Comparison of ENCODE assay signal across 10 mouse cellular contexts in genomic region chr3:104994415-104994841, GRCm38 (mm10). TPM values are rescaled to one million over a fixed set of nuclear protein-coding genes. Genes with fewer than 3 reads are reported as not detected.
DNase-seq lines count a peak whose midpoint lies in the region; ATAC-seq and TF ChIP-seq lines count a peak whose summit lies in the region.
"Had no signal": no experiment of that assay in that cellular context is flagged by ENCODE, and none has a peak within 500 bp of the region (broad histone marks: within the 10 kb centered on the region; RNA-seq: fewer than 3 reads in every experiment).

No protein-coding gene starts in this region.

- H3K36me3 ChIP-seq in heart, adult 2 months (ENCODE audit: control insufficient read depth, insufficient read depth, low read length), result no peaks in the 10 kb centered on the region
- H3K36me3 ChIP-seq in heart, embryonic 15.5 days, result no peaks in the 10 kb centered on the region

- H3K27me3 ChIP-seq in heart, adult 2 months (ENCODE audit: control insufficient read depth, insufficient read depth, low read length), result no peaks in the 10 kb centered on the region
- no peaks in the 10 kb centered on the region for H3K27me3 ChIP-seq in heart, embryonic 15.5 days

- H3K4me3 ChIP-seq in heart, adult 2 months, result no peak overlapping the region
- no peak overlapping the region for H3K4me3 ChIP-seq in heart, embryonic 15.5 days

- H3K4me1 ChIP-seq in heart, adult 2 months (ENCODE audit: control insufficient read depth, insufficient read depth, low read length), result peaks cover 12% of the 10 kb centered on the region
- H3K4me1 ChIP-seq in heart, embryonic 15.5 days (replicated peaks), result peaks cover 49% of the 10 kb centered on the region

- ATAC-seq in heart, embryonic 15.5 days (replicated peaks; ENCODE audit: insufficient number of reproducible peaks, insufficient read depth, low FRiP score, low read depth), result no peak
- no peak for ATAC-seq in megakaryocyte progenitor cell, adult 5-6 weeks (replicated peaks; ENCODE audit: poor library complexity)

- intact Hi-C loops in heart, adult 2 months (cut with DNase I), result loop anchor here (5.0 kb wide), 1 partner anchor 282 kb away; no protein-coding TSS in a partner anchor
- intact Hi-C loops in heart, postnatal 36 days (cut with DNase I), result loop anchor here (10.0 kb wide), 1 partner anchor 170 kb away; no protein-coding TSS in a partner anchor
- intact Hi-C loops in left cerebral cortex, postnatal 10 days (cut with DNase I), result no loop called here

- no peak for TF ChIP-seq POLR2A in heart, adult 2 months (IDR thresholded peaks at IDR 0.05; ENCODE audit: insufficient read depth, low read depth, low read length)

- no peaks in the 10 kb centered on the region for H3K79me2 ChIP-seq in heart, adult 2 months (replicated peaks; ENCODE audit: control insufficient read depth, insufficient read depth, low read length)

- no peak for TF ChIP-seq EP300 in heart, adult 2 months (IDR thresholded peaks at IDR 0.05; ENCODE audit: insufficient read depth, low read depth, low read length)

- H3K27ac ChIP-seq in heart, adult 2 months, result peak overlapping the region; percentile 63
- H3K27ac ChIP-seq in heart, embryonic 15.5 days, result peak overlapping the region; percentile 51

- TF ChIP-seq CTCF in heart, adult 2 months (IDR thresholded peaks at IDR 0.05), result no peak

- DNase-seq in heart, adult 2 months, result no peak
- DNase-seq in heart, postnatal 36 days, result no peak
- peak; percentile 61 for DNase-seq in Muller cell, postnatal 12 days (ENCODE audit: inconsistent ontology term)
- peak; percentile 82 for DNase-seq in lung, postnatal 36 days
- DNase-seq in thymus, adult 18-20 months, result no peak
- DNase-seq in left cerebral cortex, postnatal 10 days (ENCODE audit: extremely low spot score in 1 of 2, low spot score in 2 of 2), result no peak
- DNase-seq: gastrocnemius, postnatal 25 days had no signal

- no peak overlapping the region for H3K4me2 ChIP-seq in heart, embryonic 15.5 days
- H3K4me2 ChIP-seq: liver, embryonic 11.5 days had no signal

- H3K9ac ChIP-seq in heart, adult 2 months (ENCODE audit: low read depth, low read length), result no peak overlapping the region; the same call in 1 of the 2 replicates
- no peak overlapping the region for H3K9ac ChIP-seq in heart, embryonic 15.5 days

- 62% methylated on average over 3 of the region's 3 CpGs for WGBS in heart, adult 2 months
- WGBS in heart, embryonic 15.5 days, result 55% methylated on average over 3 of the region's 3 CpGs

- H3K9me3 ChIP-seq in heart, embryonic 15.5 days (replicated peaks), result no peaks in the 10 kb centered on the region

RNA-seq across cellular contexts. Expression of gene Wnt2b, which starts 32.7 kb away (rescaled TPM):
- total RNA-seq in heart, adult 2 months (2021), result under 1 TPM; 0.76 to 0.77 TPM
- polyA plus RNA-seq in heart, adult 2 months (2012; rRNA removed), result 0.51 and 0.94 TPM in 2 replicates
- total RNA-seq in heart, postnatal 36 days (2021), result 1 to 10 TPM; 1.1 to 1.8 TPM
- 1.3 and 2.0 TPM in 2 replicates for polyA plus RNA-seq in heart, embryonic 15.5 days (2015; fragmentation: Nextera tagmentation; extraction: Ambion mirVana)
- total RNA-seq in megakaryocyte progenitor cell, adult 5-6 weeks (2015), result not detected in 2 replicates
- not detected in 2 replicates for total RNA-seq in megakaryocyte progenitor cell, adult 5-6 weeks (2017)
- 1 to 10 TPM; 2.2 to 3.0 TPM for total RNA-seq in left cerebral cortex, postnatal 10 days (2021)

RNA-seq across cellular contexts. Expression of gene Cttnbp2nl, which starts 58.5 kb away (rescaled TPM):
- 10 to 100 TPM; 15.3 to 20.9 TPM for total RNA-seq in heart, adult 2 months (2021)
- 3.9 and 4.1 TPM in 2 replicates for polyA plus RNA-seq in heart, adult 2 months (2012; rRNA removed)
- 10 to 100 TPM; 18.9 to 19.6 TPM for total RNA-seq in heart, postnatal 36 days (2021)
- polyA plus RNA-seq in heart, embryonic 15.5 days (2015; fragmentation: Nextera tagmentation; extraction: Ambion mirVana), result 21.6 and 22.7 TPM in 2 replicates
- 0.17 and 0.39 TPM in 2 replicates for total RNA-seq in megakaryocyte progenitor cell, adult 5-6 weeks (2015)
- 0.07 TPM in 1 of 2 replicates, not detected in the other for total RNA-seq in megakaryocyte progenitor cell, adult 5-6 weeks (2017)
- 10 to 100 TPM; 38.7 to 42.7 TPM for total RNA-seq in left cerebral cortex, postnatal 10 days (2021)

Comparison
In these comparisons a context has a peak if more than half of its experiments do, and no peak if none do; other contexts are left out.
1. DNase-seq: peak in Muller cell, postnatal 12 days (single experiment) and lung, postnatal 36 days (single experiment); none in heart, adult 2 months (0 of 2), heart, postnatal 36 days (0 of 2), thymus, adult 18-20 months (0 of 2) and left cerebral cortex, postnatal 10 days (0 of 2).
2. RNA of gene Cttnbp2nl, which starts 58.5 kb away (total RNA-seq): 38.7 to 42.7 TPM in left cerebral cortex, postnatal 10 days, 15.3 to 20.9 TPM in heart, adult 2 months and 18.9 to 19.6 TPM in heart, postnatal 36 days; 0.07 to 0.39 TPM in megakaryocyte progenitor cell, adult 5-6 weeks; every median in the first group is over 10 times any median in the second.